Mouse (Mus musculus) c-Kit-positive CD71-positive TER-119-positive erythroid progenitor cells, embryonic 14.5 days (primary cell): ENCODE results near the gene Gm11115.

Experiments
- DNase-seq: peaks from one replicate; pipeline ENCODE4 v3.0.0-alpha.2; 2013; ENCODE audit warnings: low spot score

The Gm11115 gene

DNA sequence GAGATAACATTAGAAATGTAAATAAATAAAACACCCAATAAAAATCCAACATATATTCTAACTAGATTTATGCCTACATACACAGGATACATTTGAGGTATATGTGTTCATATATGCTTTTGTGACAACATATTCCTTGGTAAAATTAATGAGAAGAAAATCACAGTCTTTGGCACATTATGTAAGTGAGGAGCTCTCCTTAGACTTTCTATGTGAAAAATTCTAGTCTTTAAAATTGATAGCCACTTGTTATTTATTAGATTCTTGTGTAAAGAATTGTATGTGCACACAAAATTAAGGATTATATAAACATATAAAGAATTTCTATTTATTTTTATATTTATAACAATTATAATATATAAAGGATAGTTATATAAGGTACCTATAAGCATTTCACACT, at the start of gene Gm11115:
Gene Gm11115, minus strand, starts transcription at position 101 of the 400 bp plus-strand sequence.
- DNase-seq: no peak

DNA sequence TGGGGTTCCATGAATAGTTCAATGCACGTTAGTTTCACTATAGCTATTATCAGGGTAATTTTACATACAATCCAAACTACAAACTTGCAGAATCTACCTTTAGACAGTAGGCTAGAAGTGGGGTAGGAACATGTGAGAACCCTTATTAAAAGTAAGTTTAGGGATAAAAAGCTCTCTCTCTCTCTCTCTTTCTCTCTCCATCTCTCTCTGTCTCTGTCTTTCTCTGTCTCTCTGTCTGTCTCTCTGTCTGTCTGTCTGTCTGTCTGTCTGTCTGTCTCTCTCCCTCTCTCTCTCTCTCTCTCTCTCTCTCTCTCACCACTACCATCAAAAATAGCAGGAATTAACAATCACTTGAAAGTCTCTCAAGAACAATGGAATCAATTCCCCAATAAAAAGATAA, 42.5 kb downstream of the Gm11115 start, which contains the start of gene Gm11116:
Gene Gm11116, minus strand, starts transcription at position 101 of the 400 bp plus-strand sequence.
- no peak for DNase-seq
